Mouse (Mus musculus) heart, postnatal 0 days (tissue): ENCODE data around the gene Psmd12. TPM values are rescaled to one million over a fixed set of nuclear protein-coding genes. Genes with fewer than 3 reads are reported as not detected.

ENCODE experiments used
- ATAC-seq: fragments of 200-750 bp; cut with Nextera tagmentation; 2 replicates; pipeline ENCODE4 v1.8.0; 2017; ENCODE audit warnings: low read depth, moderate number of reproducible peaks, moderate library complexity; ENCODE audit not compliant: insufficient read depth
- DNase-seq: peaks from one replicate; pipeline ENCODE4 v3.0.0-alpha.2; 2016; ENCODE audit warnings: low spot score
- H3K27ac ChIP-seq: fragments of 300-500 bp; sonication (generic); 2 replicates; pipeline ENCODE4 v1.5.1; 2014; ENCODE audit warnings: low read depth, mild to moderate bottlenecking
- H3K27me3 ChIP-seq: fragments of 300-500 bp; sonication (generic); 2 replicates; pipeline ENCODE4 v1.6.1; 2014; ENCODE audit warnings: low read length, mixed read lengths; ENCODE audit not compliant: control insufficient read depth, insufficient read depth
- H3K36me3 ChIP-seq: fragments of 300-500 bp; sonication (generic); replicated peaks from 2 replicates; pipeline ENCODE4 v1.6.1; 2014; ENCODE audit warnings: low read length, mixed read lengths; ENCODE audit not compliant: control insufficient read depth, insufficient read depth
- H3K4me1 ChIP-seq: fragments of 300-500 bp; sonication (generic); 2 replicates; pipeline ENCODE4 v1.6.1; 2014; ENCODE audit warnings: antibody characterized with exemption; ENCODE audit not compliant: control insufficient read depth, insufficient read depth
- H3K4me2 ChIP-seq: fragments of 300-500 bp; sonication (generic); 2 replicates; pipeline ENCODE4 v1.6.1; 2014; ENCODE audit warnings: low read depth, mild to moderate bottlenecking, low read length, moderate library complexity
- H3K4me3 ChIP-seq: fragments of 300-500 bp; sonication (generic); 2 replicates; pipeline ENCODE4 v1.5.1; 2014; ENCODE audit warnings: low read depth, low read length
- H3K9ac ChIP-seq: fragments of 300-500 bp; sonication (generic); replicated peaks from 2 replicates; pipeline ENCODE4 v1.6.1; 2014; ENCODE audit warnings: low read depth, low read length, mixed read lengths
- H3K9me3 ChIP-seq: fragments of 300-500 bp; sonication (generic); replicated peaks from 2 replicates; pipeline ENCODE4 v1.6.1; 2016; ENCODE audit warnings: low read length; ENCODE audit not compliant: control insufficient read depth
- CTCF ChIP-seq: IDR thresholded peaks from 2 replicates; pipeline ENCODE4 v1.5.1; 2016; ENCODE audit warnings: antibody characterized with exemption, control low read depth, low read depth
- EP300 ChIP-seq: IDR thresholded peaks from 2 replicates; pipeline ENCODE4 v1.6.1; 2016; ENCODE audit warnings: antibody characterized with exemption, low read depth
- WGBS: fragments of 180-500 bp; shearing (Covaris S2); extraction: QIAGEN DNeasy Blood & Tissue Kit; methylation state at CpG from one replicate; pipeline ENCODE4 v1.1.7; 2014; 5-methylcytosine and 5-hydroxymethylcytosine counted together
- polyA plus RNA-seq: library from polyadenylated mRNA; unstranded; fragments of >200 nt; fragmentation: Nextera tagmentation; extraction: Ambion mirVana; gene quantifications from 2 replicates; pipeline ENCODE4 v1.2.1, GENCODE M21; 2015
- total RNA-seq: library from RNA; depleted of rRNA; stranded (reverse); fragments of >200 nt; gene quantifications from 2 replicates; pipeline ENCODE4 v1.2.3, GENCODE M21; 2014; ENCODE audit warnings: low replicate concordance; rRNA removed

Psmd12 gene
- total RNA-seq (26.7 and 45.6 TPM in 2 replicates), polyA plus RNA-seq (153 and 158 TPM in 2 replicates)

DNA sequence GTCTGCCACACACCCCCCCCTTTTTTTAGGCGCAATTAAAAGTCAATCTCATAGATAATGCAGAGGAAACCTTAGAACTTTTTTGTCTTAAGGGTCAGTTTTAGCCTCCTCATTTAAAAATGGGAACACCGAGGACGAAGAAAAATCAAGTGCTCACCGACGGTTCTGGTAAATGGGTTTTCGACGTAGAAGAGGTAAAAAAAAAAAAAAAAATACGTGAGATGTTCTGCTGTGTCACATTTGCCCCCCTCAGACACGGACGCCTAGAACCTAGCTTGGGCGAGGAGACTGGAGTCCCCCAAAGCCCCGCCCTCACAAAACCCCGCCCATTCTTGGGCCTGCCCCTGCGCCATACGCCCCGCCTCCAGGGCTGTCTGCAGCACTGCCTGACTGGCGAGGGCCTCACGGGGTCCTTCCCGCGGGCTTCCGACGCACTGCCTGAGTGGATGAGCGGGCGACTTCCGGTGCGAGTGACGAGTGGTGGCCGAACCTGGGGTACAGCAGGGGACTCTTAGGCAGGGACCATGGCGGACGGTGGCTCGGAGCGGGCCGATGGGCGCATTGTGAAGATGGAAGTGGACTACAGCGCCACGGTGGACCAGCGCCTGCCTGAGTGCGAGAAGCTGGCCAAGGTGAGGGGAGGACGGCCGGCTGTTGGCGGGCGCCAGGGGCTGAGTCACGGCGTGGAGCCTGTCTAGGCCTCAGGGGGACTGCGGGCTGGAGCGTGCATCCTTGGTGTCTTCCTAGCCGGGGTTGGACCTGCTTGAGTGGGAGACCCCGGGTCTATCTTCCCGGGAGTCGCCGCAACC, at the start of gene Psmd12:
Gene Psmd12 (plus strand): TSS at position 432 of the 809 bp plus-strand sequence.
- Histone ChIP-seq H3K4me2 (peak within 1 kb of the TSS; percentile 94), H3K36me3 (peaks cover 4% of the 10 kb centered on the region), H3K9ac (peak within 1 kb of the TSS; percentile 98), H3K4me1 (peaks cover 18% of the 10 kb centered on the region), H3K4me3 (peak within 1 kb of the TSS; percentile 99), H3K27me3 (no peaks in the 10 kb centered on the region), H3K9me3 (no peaks in the 10 kb centered on the region), H3K27ac (peak within 1 kb of the TSS; percentile 92)
- ATAC-seq (peak; percentile 98), DNase-seq (peak; percentile 94)
- TF ChIP-seq EP300: peak; percentile 94
- TF ChIP-seq CTCF: no peak
- under 1% methylated on average over 51 of the region's 51 CpGs for WGBS

GRCm38 (mm10) chr11:107431197-107431965, 47.9 kb upstream of the Psmd12 start:
- no peaks in the 10 kb centered on the region for H3K36me3 ChIP-seq
- H3K4me2 ChIP-seq: no peak overlapping the region
- no peak for TF ChIP-seq EP300
- no peak for TF ChIP-seq CTCF
- H3K4me1 ChIP-seq: peaks cover 7% of the 10 kb centered on the region; the same call in 1 of the 2 replicates
- DNase-seq (no peak), ATAC-seq (no peak)
- no peaks in the 10 kb centered on the region for H3K27me3 ChIP-seq
- no peak overlapping the region for H3K27ac ChIP-seq
- H3K9ac ChIP-seq: no peak overlapping the region
- H3K9me3 ChIP-seq: no peaks in the 10 kb centered on the region
- WGBS: 75% methylated on average over 7 of the region's 7 CpGs
- H3K4me3 ChIP-seq: no peak overlapping the region

GRCm38 (mm10) chr11:107435776-107436449, 43.4 kb upstream of the Psmd12 start:
- 88% methylated on average over 6 of the region's 6 CpGs for WGBS
- no peaks in the 10 kb centered on the region for H3K27me3 ChIP-seq
- DNase-seq (no peak), ATAC-seq (no peak)
- H3K4me1 ChIP-seq: peaks cover 25% of the 10 kb centered on the region
- H3K4me2 ChIP-seq: no peak overlapping the region
- no peaks in the 10 kb centered on the region for H3K9me3 ChIP-seq
- no peaks in the 10 kb centered on the region for H3K36me3 ChIP-seq
- H3K9ac ChIP-seq: no peak overlapping the region
- TF ChIP-seq CTCF: no peak
- TF ChIP-seq EP300: no peak
- no peak overlapping the region for H3K27ac ChIP-seq
- H3K4me3 ChIP-seq: no peak overlapping the region

- TF ChIP-seq CTCF (no peak), EP300 (no peak)
- Histone ChIP-seq H3K27me3 (no peaks in the 10 kb centered on the region), H3K4me2 (no peak overlapping the region), H3K27ac (peak overlapping the region; percentile 33), H3K9me3 (no peaks in the 10 kb centered on the region), H3K4me3 (no peak overlapping the region), H3K9ac (no peak overlapping the region), H3K36me3 (no peaks in the 10 kb centered on the region), H3K4me1 (peaks cover 25% of the 10 kb centered on the region)
- DNase-seq (peak; percentile 84), ATAC-seq (peak; percentile 87)
- 28% methylated on average over 4 of the region's 4 CpGs for WGBS
Observed at GRCm38 (mm10) chr11:107437723-107438122, 41.6 kb upstream of the Psmd12 start.

DNA sequence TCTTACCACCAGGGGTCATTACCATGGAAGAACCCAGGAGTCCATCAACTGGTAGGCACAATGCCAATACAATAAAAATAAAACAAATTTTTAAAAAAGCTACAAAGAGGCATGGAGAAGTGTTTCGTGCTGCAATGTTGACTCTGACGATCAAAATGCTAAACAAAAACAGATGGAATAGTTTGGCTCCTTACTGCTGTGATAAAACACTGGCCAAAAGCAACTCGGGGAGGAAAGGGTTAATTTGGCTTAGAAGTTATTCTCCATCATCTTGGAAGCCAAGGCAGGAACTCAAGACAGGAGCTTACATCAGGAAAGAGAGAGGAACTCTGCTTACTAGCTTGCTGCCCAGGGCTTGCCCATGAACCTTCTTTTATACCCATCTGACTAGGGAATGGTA, 41.1 kb upstream of the Psmd12 start:
- ATAC-seq: no peak
- Histone ChIP-seq H3K4me2 (no peak overlapping the region), H3K9me3 (no peaks in the 10 kb centered on the region), H3K4me1 (peaks cover 25% of the 10 kb centered on the region), H3K4me3 (no peak overlapping the region), H3K27me3 (no peaks in the 10 kb centered on the region), H3K9ac (no peak overlapping the region), H3K27ac (peak overlapping the region; percentile 33), H3K36me3 (no peaks in the 10 kb centered on the region)
- DNase-seq: no peak
- TF ChIP-seq EP300 (no peak), CTCF (peak; percentile 3; the same call in 1 of the 2 replicates)
- 75% methylated on average over 3 of the region's 3 CpGs for WGBS
